Mouse (Mus musculus) kidney, adult 2 months (tissue): ENCODE measurements around the gene Hnrnpa3. TPM values are rescaled to one million over a fixed set of nuclear protein-coding genes. Genes with fewer than 3 reads are reported as not detected.

ENCODE experiments used
- DNase-seq: peaks from one replicate; pipeline ENCODE4 v3.0.0; 2021
- H3K27ac ChIP-seq: fragments of 200-500 bp; 2 replicates; pipeline ENCODE4 v1.5.1; 2012; ENCODE audit warnings: low read depth, low read length, control low read depth, inconsistent platforms; ENCODE audit not compliant: insufficient read depth
- H3K27me3 ChIP-seq: fragments of 200-500 bp; replicated peaks from 2 replicates; pipeline ENCODE4 v1.6.1; 2012; ENCODE audit warnings: mild to moderate bottlenecking, moderate library complexity, low read length, inconsistent platforms; ENCODE audit not compliant: control insufficient read depth, insufficient read depth
- H3K36me3 ChIP-seq: fragments of 200-500 bp; 2 replicates; pipeline ENCODE4 v1.6.1; 2012; ENCODE audit warnings: mild to moderate bottlenecking, moderate library complexity, low read length, inconsistent platforms; ENCODE audit not compliant: control insufficient read depth, insufficient read depth
- H3K4me1 ChIP-seq: fragments of 200-500 bp; 2 replicates; pipeline ENCODE4 v1.6.1; 2011; ENCODE audit warnings: low read length; ENCODE audit not compliant: control insufficient read depth, insufficient read depth
- H3K4me3 ChIP-seq: fragments of 200-500 bp; 2 replicates; pipeline ENCODE4 v1.5.1; 2011; ENCODE audit warnings: mild to moderate bottlenecking, low read depth, low read length, control low read depth; ENCODE audit not compliant: insufficient read depth
- CTCF ChIP-seq: fragments of 200-500 bp; conservative IDR thresholded peaks from 2 replicates; pipeline ENCODE4 v1.5.1; 2011; ENCODE audit warnings: low read depth, mild to moderate bottlenecking, control low read depth, low read length, moderate library complexity, mixed read lengths; ENCODE audit not compliant: insufficient read depth, insufficient read length
- POLR2A ChIP-seq: fragments of 200-500 bp; IDR thresholded peaks from one replicate; pipeline ENCODE4 v1.6.1; 2011; ENCODE audit warnings: low read depth, low read length, control low read depth
- WGBS: fragments of 180-500 bp; shearing (Covaris S2); methylation state at CpG from one replicate; pipeline ENCODE4 v1.1.7; 2018; 5-methylcytosine and 5-hydroxymethylcytosine counted together
- polyA plus RNA-seq: library from polyadenylated mRNA; depleted of rRNA; stranded (reverse); fragments of >200 nt; gene quantifications from 2 replicates; pipeline ENCODE4 v1.2.3, GENCODE M21; 2012

Gene Hnrnpa3
- polyA plus RNA-seq, 1 experiment: 34.0 TPM

- Histone ChIP-seq H3K27me3 (no peaks in the 10 kb centered on the region), H3K36me3 (no peaks in the 10 kb centered on the region), H3K4me3 (no peak overlapping the region), H3K4me1 (no peaks in the 10 kb centered on the region), H3K27ac (no peak overlapping the region)
- no peak for DNase-seq
- WGBS: 59% methylated on average over 14 of the region's 14 CpGs
- TF ChIP-seq CTCF: no peak
- no peak for TF ChIP-seq POLR2A
These were observed 10.7 kb downstream of the Hnrnpa3 start for GRCm38 (mm10) chr2:75669491-75670445.

DNA sequence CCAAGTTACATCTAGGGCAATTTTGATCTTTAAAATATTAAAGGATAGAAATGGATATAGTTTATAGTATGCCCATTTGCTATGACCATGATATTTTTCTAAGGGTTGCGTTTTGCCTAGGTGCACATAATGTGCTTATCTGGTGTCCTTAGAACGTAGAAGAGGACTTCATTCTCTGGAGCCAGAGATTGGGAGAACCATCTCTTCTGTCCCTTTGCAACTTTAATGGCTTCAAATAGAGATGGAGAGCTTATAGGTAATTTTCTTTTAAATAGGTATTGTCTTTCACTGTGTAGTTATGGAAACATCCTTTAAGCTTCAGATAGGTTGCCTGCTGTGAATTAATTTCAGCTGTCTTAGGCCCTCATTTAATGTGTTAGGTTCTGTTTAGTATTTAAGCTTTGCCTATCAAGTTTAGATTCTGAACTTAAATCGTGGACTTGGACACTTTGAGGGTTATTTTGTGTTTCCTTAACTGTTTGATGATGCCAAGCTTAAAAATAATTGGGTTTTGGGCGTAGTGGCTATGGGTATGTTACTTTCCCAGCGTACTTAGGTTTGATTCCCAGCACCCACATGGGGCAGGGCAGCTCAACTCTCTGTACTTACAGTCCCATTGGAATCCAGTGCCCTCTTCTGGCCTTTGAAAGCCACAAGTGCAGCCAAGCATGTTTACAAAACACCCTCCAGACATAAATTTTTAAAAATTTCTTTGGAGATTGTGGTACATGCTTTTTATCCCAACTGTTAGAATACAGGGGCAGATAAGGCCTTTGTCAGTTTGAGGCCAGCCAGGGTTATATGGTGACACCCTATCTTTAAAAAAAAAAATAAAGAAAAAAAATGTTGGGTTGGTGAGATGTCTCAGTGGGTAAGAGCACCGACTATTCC lies 11.6 kb downstream of the Hnrnpa3 start:
- H3K27me3 ChIP-seq: no peaks in the 10 kb centered on the region
- no peak for DNase-seq
- no peak for TF ChIP-seq CTCF
- no peak for TF ChIP-seq POLR2A
- H3K4me3 ChIP-seq: no peak overlapping the region
- H3K27ac ChIP-seq: no peak overlapping the region
- peaks cover 2% of the 10 kb centered on the region; the same call in 1 of the 2 replicates for H3K4me1 ChIP-seq
- H3K36me3 ChIP-seq: peaks cover 3% of the 10 kb centered on the region; the same call in 1 of the 2 replicates
- 87% methylated on average over 6 of the region's 6 CpGs for WGBS

GRCm38 (mm10) chr2:75671337-75671660 lies 12.2 kb downstream of the Hnrnpa3 start:
- Histone ChIP-seq H3K36me3 (peaks cover 9% of the 10 kb centered on the region), H3K4me3 (no peak overlapping the region), H3K27me3 (no peaks in the 10 kb centered on the region), H3K27ac (no peak overlapping the region), H3K4me1 (peaks cover 2% of the 10 kb centered on the region; the same call in 1 of the 2 replicates)
- WGBS: 79% methylated on average over 2 of the region's 2 CpGs
- TF ChIP-seq CTCF: no peak
- no peak for TF ChIP-seq POLR2A
- DNase-seq: no peak

DNA sequence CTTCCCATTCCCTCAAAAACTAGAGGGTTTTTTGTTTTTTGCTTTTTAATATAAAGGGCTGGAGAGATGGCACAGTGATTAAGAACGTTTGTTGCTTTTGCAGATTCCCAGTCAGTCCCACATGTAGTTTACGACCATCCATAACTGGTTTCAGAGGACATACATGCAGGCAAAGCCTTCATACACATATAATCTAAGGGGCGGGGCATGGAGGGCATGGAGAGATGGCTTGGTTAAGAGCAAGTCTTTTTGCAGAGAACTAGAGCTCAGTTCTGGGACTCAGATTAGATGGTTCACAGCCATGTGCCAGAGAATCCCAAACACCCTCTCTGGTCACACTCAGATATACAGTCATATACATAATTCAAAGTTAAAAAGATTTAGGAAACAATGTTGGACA lies 13.5 kb downstream of the Hnrnpa3 start:
- no peak for DNase-seq
- H3K4me1 ChIP-seq: peaks cover 5% of the 10 kb centered on the region; the same call in 1 of the 2 replicates
- TF ChIP-seq CTCF (no peak), POLR2A (no peak)
- peaks cover 15% of the 10 kb centered on the region for H3K36me3 ChIP-seq
- WGBS: 67% methylated on average over 3 of the region's 3 CpGs
- no peaks in the 10 kb centered on the region for H3K27me3 ChIP-seq
- H3K27ac ChIP-seq: no peak overlapping the region
- H3K4me3 ChIP-seq: no peak overlapping the region

DNA sequence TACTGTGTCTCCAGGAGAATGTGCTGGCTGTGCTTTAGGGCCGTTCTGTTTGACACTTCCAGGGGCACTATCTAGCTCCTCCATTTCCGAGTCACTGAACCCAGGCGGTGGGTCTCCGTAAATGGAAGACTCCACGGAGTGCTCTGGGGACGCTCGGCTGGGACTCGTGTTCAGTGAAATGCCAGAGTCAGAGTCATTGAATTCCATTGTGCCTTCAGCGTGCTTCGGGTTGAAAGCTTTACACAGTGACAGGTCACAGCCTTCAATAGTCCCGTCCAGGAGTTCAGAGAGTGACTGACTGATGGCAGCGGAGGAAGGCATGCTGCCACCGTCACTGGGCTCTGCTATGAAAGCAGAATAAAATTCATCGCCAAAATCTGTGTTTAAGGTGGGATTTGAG lies 17.5 kb downstream of the Hnrnpa3 start:
- Histone ChIP-seq H3K36me3 (peaks cover 23% of the 10 kb centered on the region), H3K27me3 (no peaks in the 10 kb centered on the region), H3K27ac (no peak overlapping the region), H3K4me1 (peaks cover 15% of the 10 kb centered on the region), H3K4me3 (no peak overlapping the region)
- no peak for DNase-seq
- WGBS: 60% methylated on average over 14 of the region's 14 CpGs
- no peak for TF ChIP-seq POLR2A
- TF ChIP-seq CTCF: no peak

- no peak overlapping the region for H3K4me3 ChIP-seq
- DNase-seq: no peak
- H3K36me3 ChIP-seq: peaks cover 23% of the 10 kb centered on the region
- H3K27ac ChIP-seq: no peak overlapping the region
- no peaks in the 10 kb centered on the region for H3K27me3 ChIP-seq
- peaks cover 24% of the 10 kb centered on the region for H3K4me1 ChIP-seq
- TF ChIP-seq CTCF: no peak
- no peak for TF ChIP-seq POLR2A
- 81% methylated on average over 8 of the region's 8 CpGs for WGBS
These were observed 20.9 kb downstream of the Hnrnpa3 start for GRCm38 (mm10) chr2:75679947-75680346.
